Mouse (Mus musculus) 3T3-L1 (cell line): ENCODE measurements around the gene Hscb.

Experiments used
- DNase-seq: peaks from one replicate; pipeline ENCODE4 v3.0.0-alpha.2; 2015; ENCODE audit warnings: low read depth, low spot score

The Hscb gene

DNA sequence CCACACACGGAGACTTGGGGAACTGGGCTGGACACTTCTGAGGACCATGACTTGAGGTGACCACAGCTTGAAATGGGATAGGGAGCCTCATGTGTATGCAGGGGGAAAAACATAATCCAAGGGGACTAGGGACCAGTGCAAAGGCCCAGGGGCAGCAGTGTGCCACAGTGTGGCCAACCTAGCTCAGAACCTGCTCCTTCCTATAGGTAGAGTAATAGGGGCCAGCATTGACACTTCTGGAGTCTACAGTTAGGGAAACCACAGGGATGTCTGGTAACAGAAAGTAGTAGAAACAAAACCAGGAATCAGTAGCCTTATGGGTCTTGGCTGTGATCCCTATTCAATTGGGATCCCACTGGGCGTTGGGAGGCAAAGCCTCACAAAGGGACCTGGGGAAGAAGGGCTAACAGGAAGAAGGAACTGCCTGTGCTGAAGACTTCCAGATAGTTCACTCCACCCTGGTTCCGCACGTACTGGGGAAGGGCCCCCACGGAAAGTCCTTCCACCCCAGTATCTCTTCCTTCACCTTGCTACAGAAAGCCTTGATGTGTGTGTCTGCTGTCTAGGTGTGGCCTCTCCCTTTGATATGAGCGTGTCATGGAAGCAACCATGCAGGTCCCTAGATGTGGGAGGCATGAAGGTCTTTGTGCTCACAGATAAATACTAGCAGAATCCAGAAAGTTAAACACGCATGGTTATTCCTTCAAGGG, 57.9 kb downstream of the Hscb start:
- no peak for DNase-seq

DNA sequence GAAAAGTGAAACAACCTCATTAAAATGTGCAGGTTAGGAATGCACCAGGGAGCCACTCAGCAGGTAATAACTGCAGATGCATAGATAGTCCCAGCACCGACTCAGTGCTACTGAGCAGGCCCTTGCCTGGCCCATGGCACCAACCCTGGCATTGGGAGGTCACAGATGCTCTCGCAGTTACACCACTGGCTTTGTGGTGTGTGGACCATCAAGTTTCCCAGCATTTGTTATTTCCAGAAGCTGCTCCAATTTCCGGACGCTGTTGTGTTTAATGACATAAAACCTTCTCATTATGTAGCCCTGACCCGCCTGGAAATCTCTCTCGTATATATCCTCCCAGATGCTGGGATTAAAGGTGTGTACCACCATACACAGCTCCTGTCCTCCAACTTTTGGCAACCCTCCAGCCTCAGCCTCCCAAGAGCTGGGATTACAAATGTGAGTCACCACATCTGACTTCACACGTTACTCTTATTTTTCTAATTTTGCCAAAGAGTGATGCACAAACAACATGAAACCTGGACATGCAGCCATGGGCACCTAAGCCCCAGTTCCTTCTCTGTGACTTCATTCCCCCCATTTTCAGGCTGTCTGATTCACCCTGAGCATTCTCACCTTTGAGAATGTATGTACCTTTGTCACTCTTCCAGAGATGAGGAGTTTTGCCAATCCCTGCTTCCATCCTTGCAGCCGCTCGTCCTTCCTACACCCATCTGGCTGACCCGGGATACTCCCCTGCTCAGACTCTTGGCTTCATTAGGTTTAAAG, 58.6 kb downstream of the Hscb start:
- peak; percentile 61 for DNase-seq

DNA sequence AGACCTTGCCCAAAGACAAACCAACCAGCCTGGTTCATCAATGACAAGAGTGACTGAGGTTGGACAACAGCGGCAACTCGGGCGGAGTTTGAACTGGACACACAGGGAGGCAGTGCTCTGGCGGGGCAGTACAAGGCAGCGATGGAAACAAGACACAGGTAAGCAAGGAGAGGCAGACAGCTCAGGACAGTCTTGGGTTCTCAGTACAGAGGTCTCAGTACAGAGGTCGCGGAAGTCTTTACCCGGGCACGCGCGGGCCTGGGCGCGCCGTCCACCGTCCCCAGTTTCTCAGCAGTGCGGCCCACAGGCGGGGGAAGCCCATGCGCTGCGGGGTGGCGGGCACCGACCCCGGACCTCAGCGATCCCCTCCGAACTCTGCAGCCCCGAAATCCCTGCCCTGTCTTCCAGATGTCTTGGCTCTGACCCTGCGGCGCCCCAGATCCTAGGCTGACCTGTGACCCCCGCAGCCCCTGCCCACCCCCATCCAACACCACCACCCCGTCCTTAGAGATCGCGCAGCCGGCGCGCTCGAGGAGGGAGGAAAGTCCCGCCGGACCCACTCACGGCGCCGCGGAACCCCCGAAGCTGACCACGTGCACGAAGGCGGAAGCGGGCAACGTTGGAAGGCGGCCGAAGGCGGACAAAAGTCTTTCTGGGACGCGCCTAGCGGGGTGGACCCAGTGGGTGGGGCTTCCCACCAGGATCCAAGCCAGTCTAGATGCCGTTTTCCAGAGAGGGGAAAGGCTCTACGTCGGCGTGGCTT, 59.4 kb downstream of the Hscb start, which contains the start of gene Pus1:
TSS of gene Pus1 (minus strand) at position 662 of the 763 bp plus-strand sequence.
- peak; percentile 95 for DNase-seq

DNA sequence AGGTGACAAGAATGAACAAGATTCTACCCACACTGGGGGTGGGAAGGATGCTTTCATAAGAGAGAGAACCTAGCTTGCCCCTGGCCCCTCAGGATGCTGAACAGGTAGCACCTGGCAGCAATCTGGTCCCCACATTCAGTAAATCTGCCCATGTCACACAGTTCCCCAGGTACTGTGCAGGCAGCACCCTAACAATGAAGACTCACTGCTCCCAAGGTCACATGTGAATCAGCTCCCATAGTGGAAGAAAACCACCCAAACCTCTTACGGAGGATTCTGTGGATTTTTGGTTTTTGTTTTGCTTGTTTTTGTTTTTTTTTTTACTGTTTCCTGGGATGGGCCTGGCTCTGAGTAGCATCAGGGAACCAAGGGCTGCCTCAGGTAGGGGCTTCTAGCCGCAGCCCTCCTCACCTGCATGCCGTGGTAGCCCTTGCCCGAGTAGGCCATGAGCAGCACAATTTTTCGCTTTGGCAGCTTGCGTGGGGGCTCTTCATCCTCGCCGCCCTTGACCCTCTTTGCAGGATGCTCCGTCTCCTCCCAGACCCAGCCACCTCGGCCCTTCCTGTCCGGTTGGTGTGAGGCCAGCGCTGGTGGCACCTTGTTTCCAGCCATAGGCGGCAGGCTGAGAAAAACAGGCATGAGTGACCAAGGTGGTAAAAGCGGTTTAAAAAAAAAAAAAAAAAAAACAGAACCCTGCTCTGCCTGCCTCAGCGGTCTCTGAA, 60.1 kb downstream of the Hscb start:
- DNase-seq: peak; percentile 17
